Mouse (Mus musculus) bone marrow macrophage, adult 2 months (primary cell): Measurements from ENCODE around the gene Gpr22.

ENCODE experiments used
- CTCF ChIP-seq: IDR thresholded peaks from 2 replicates; pipeline ENCODE4 v1.5.1; 2012; ENCODE audit warnings: low read depth, mild to moderate bottlenecking, low read length, moderate library complexity
- POLR2A ChIP-seq: IDR thresholded peaks from 2 replicates; pipeline ENCODE4 v1.6.1; 2012; ENCODE audit warnings: mild to moderate bottlenecking, low read depth, low read length, borderline replicate concordance

DNA sequence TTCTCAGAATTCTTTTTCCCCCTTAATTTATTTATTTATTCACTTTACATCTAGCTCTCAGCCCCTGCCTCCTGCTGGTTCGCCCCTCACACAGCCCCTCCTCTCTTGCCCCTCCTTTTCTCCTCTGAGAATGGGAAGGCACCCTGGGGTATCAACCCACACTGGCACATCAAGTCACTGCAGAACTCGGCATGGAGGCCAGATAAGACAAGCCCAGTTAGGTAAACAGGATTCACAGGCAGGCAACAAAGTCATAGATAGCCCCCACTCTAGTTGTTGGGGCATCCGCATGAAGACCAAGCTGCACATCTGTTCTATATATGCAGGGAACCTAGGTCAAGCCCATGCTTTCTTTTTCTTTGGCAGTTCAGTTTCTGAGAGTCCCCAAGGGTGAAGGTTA is 46.6 kb downstream of the Gpr22 start:
- TF ChIP-seq POLR2A, result no peak
- no peak for TF ChIP-seq CTCF
